Mouse (Mus musculus): Measurements from ENCODE around the gene Tfdp1. TPM values are rescaled to one million over a fixed set of nuclear protein-coding genes. Genes with fewer than 3 reads are reported as not detected.

Tfdp1 gene
- polyA plus RNA-seq, 1 experiment from 2014 or later = 104 TPM

GRCm38 (mm10) chr8:13396725-13397124 is 58.2 kb downstream of the Tfdp1 start, which contains the start of gene Atp4b:
TSS of gene Atp4b (minus strand) at chr8:13396825.
- no peak for ATAC-seq (ENCODE audit: low read depth)
- Histone ChIP-seq H3K4me2 (no peak within 1 kb of the TSS), H3K36me3 (no peaks in the 10 kb centered on the region), H3K9ac (no peak within 1 kb of the TSS), H3K4me1 (replicated peaks) (no peaks in the 10 kb centered on the region), H3K9me3 (no peaks in the 10 kb centered on the region), H3K4me3 (no peak within 1 kb of the TSS), H3K27ac (replicated peaks) (no peak within 1 kb of the TSS), H3K27me3 (no peaks in the 10 kb centered on the region)
- WGBS = 85% methylated on average over 5 of the region's 5 CpGs

DNA sequence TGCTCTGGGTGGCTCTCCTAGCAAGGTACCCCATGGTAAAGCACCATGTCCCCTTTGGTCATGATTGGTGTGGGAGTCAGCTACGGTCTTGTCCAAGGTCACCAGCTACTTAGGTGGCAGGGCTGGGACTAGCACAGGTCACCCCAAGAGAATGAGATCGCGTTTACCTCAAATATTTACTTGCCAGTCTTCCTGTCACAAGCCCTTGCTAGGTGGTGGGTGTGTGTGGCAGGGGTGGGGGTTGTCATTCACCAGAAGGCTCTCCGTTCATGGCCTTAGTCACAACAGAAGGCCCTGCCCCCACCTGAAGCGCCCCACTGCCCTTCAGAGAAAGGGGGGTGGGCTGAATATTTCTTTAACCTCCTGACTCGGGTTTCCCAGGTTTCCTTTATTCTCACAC is 65.0 kb downstream of the Tfdp1 start:
- Histone ChIP-seq H3K9ac (no peak overlapping the region), H3K27me3 (no peaks in the 10 kb centered on the region), H3K4me2 (no peak overlapping the region), H3K4me1 (replicated peaks) (no peaks in the 10 kb centered on the region), H3K9me3 (no peaks in the 10 kb centered on the region), H3K36me3 (no peaks in the 10 kb centered on the region), H3K27ac (replicated peaks) (no peak overlapping the region), H3K4me3 (no peak overlapping the region)
- no peak for ATAC-seq (ENCODE audit: low read depth)
- WGBS = 77% methylated on average over 6 of the region's 6 CpGs

- Histone ChIP-seq H3K9me3 (no peaks in the 10 kb centered on the region), H3K4me1 (replicated peaks) (no peaks in the 10 kb centered on the region), H3K9ac (no peak within 1 kb of the TSS), H3K36me3 (no peaks in the 10 kb centered on the region), H3K27me3 (no peaks in the 10 kb centered on the region), H3K4me2 (no peak within 1 kb of the TSS), H3K4me3 (no peak within 1 kb of the TSS), H3K27ac (replicated peaks) (no peak within 1 kb of the TSS)
- WGBS = 83% methylated on average over 5 of the region's 5 CpGs
- ATAC-seq (ENCODE audit: low read depth) = no peak
Measured at GRCm38 (mm10) chr8:13404666-13405131, 66.1 kb downstream of the Tfdp1 start, which contains the start of gene Grk1. TSS of gene Grk1 (plus strand) at chr8:13405081.

DNA sequence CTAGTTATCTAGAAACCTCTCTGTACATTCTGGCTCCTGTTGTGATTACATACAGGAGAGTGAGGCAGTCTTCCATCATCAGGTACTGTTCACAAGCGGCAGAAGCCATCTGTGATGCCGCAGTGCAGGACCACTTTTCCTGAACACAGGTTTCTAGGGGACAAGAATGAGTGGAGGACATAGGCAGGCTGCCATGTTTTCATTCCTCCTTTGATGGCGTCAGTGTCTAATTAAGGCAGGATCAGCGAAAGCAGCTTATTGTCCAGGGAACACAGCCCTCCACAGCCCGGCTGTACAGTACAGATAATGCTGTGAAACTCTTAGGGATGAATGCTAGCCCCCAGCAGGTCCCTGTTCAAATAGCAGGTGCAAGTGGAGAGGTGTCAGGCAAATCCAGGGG is 67.5 kb downstream of the Tfdp1 start:
- H3K9ac ChIP-seq = no peak overlapping the region
- no peaks in the 10 kb centered on the region for H3K27me3 ChIP-seq
- H3K27ac ChIP-seq (replicated peaks) = no peak overlapping the region
- H3K4me1 ChIP-seq (replicated peaks) = no peaks in the 10 kb centered on the region
- ATAC-seq (ENCODE audit: low read depth) = no peak
- no peaks in the 10 kb centered on the region for H3K36me3 ChIP-seq
- no peak overlapping the region for H3K4me3 ChIP-seq
- WGBS = 75% methylated on average over 5 of the region's 5 CpGs
- no peak overlapping the region for H3K4me2 ChIP-seq
- no peaks in the 10 kb centered on the region for H3K9me3 ChIP-seq

- no peaks in the 10 kb centered on the region for H3K4me1 ChIP-seq (replicated peaks)
- no peak overlapping the region for H3K9ac ChIP-seq
- no peaks in the 10 kb centered on the region for H3K9me3 ChIP-seq
- peak; percentile 45; the same call in 1 of the 2 replicates for ATAC-seq (ENCODE audit: low read depth)
- no peak overlapping the region for H3K27ac ChIP-seq (replicated peaks)
- H3K4me2 ChIP-seq = no peak overlapping the region
- no peaks in the 10 kb centered on the region for H3K27me3 ChIP-seq
- WGBS = 26% methylated on average over 6 of the region's 6 CpGs
- H3K36me3 ChIP-seq = no peaks in the 10 kb centered on the region
- no peak overlapping the region for H3K4me3 ChIP-seq
Measured at GRCm38 (mm10) chr8:13411597-13411996, 73.0 kb downstream of the Tfdp1 start.

DNA sequence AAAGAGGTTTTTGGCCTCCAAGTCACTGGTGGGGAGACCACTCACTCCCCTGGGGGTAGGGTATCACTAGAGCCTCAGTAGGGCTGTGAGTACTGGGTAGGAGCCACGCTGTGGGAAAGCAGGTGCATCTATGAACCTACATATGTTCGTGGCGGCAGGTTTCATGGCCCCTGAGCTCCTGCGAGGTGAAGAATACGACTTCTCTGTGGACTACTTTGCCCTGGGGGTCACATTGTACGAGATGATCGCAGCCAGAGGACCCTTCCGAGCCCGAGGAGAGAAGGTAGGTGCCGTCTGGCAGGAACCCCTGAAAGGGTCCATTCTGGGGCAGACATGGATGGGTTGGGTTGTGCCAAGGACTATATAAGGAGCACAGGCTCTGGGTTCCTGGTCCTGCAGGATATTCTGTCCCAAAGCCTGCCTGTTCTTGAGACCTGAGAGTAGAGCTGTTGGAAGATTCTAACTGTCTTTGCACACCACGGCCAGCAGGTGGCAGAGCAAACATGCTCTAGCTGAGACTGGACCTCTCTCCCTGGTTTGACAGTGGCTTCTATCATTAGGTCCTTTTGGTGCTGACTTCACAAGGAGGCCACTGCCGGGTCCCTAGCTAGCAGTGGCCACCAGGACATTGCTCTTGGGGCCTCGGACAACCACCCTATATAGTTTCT is 74.5 kb downstream of the Tfdp1 start:
- WGBS = 64% methylated on average over 13 of the region's 13 CpGs
- Histone ChIP-seq H3K9ac (no peak overlapping the region), H3K36me3 (no peaks in the 10 kb centered on the region), H3K4me2 (no peak overlapping the region), H3K27ac (replicated peaks) (no peak overlapping the region), H3K27me3 (no peaks in the 10 kb centered on the region), H3K4me3 (no peak overlapping the region), H3K4me1 (replicated peaks) (no peaks in the 10 kb centered on the region), H3K9me3 (no peaks in the 10 kb centered on the region)
- 0 out of 2 replicates have a peak, but pooled peaks have one; percentile 23 for ATAC-seq (ENCODE audit: low read depth)

DNA sequence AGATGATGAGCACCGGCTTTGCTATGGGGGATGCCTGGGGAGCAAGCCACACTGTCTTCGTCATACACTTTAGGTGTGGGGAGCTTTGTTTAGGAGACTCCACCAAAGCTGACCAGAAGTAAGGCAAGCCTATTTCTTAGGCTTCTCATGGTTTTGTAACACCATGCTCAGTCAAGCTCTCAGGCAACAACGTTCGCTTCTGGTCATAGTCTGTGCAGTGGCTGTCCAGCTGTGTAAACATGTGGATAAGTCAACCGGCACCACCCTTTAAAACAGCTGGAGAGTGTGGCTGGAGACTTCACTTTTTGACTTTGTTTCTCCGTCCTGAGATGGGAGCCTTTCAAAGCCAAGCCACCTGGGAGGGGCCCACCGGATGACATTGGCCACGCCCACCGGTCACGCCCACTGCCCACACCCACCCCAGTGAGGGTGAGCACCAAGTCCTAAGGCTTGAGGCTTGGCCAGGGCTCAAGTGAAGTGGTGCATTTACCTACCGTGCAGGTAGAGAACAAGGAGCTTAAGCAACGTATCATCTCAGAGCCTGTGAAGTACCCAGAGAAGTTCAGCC is 75.4 kb downstream of the Tfdp1 start:
- Histone ChIP-seq H3K9me3 (no peaks in the 10 kb centered on the region), H3K27ac (replicated peaks) (no peak overlapping the region), H3K36me3 (no peaks in the 10 kb centered on the region), H3K4me1 (replicated peaks) (no peaks in the 10 kb centered on the region), H3K4me3 (no peak overlapping the region), H3K4me2 (no peak overlapping the region), H3K27me3 (no peaks in the 10 kb centered on the region), H3K9ac (no peak overlapping the region)
- ATAC-seq (ENCODE audit: low read depth) = no peak
- WGBS = 61% methylated on average over 12 of the region's 12 CpGs

DNA sequence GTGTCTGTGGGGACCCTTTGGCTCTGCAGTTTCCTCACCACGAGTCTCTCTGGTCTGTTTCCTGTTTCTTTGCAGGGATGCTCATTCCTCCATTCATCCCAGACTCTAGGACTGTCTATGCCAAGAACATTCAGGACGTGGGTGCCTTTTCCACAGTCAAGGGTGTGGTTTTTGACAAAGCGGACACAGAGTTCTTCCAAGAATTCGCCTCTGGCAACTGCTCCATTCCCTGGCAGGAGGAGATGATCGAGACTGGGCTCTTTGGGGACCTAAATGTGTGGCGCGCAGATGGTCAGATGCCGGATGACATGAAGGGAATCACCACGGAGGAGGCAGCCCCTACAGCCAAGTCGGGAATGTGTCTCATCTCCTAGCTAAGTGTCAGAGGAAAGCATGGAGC is 77.3 kb downstream of the Tfdp1 start:
- no peaks in the 10 kb centered on the region for H3K9me3 ChIP-seq
- no peak overlapping the region for H3K4me2 ChIP-seq
- H3K27me3 ChIP-seq = no peaks in the 10 kb centered on the region
- no peak overlapping the region for H3K4me3 ChIP-seq
- no peaks in the 10 kb centered on the region for H3K36me3 ChIP-seq
- no peak for ATAC-seq (ENCODE audit: low read depth)
- H3K4me1 ChIP-seq (replicated peaks) = no peaks in the 10 kb centered on the region
- no peak overlapping the region for H3K9ac ChIP-seq
- 76% methylated on average over 10 of the region's 10 CpGs for WGBS
- H3K27ac ChIP-seq (replicated peaks) = no peak overlapping the region

DNA sequence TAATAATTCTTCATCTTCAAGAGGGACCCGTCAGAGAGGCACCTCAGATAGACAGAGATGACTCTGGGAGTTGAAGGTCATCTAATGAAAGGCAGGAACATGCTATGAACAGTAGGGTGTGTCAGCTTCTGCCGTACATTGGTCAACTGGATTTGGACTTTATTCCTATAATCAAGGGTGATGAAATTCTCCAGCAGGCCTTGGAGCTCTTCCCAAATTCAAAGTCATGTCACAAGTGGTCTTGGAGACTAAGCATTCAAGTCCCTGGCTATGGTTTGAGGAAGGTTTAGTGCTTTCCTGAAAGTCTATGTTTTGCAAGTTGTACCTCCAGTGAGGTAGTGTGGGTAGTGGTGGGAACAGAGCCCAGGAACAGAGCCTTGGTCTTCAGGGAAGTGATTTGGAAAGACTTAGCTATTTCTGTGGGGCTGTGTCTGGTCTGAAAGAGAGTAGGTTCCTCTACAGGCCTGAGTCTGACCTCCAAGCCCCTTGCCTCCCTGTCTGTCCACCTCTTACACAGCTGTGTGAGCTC is 80.6 kb downstream of the Tfdp1 start:
- no peaks in the 10 kb centered on the region for H3K27me3 ChIP-seq
- no peaks in the 10 kb centered on the region for H3K36me3 ChIP-seq
- H3K4me1 ChIP-seq (replicated peaks) = no peaks in the 10 kb centered on the region
- WGBS = 77% methylated on average over 2 of the region's 2 CpGs
- ATAC-seq (ENCODE audit: low read depth) = no peak
- H3K4me2 ChIP-seq = no peak overlapping the region
- H3K9ac ChIP-seq = no peak overlapping the region
- H3K9me3 ChIP-seq = no peaks in the 10 kb centered on the region
- H3K4me3 ChIP-seq = no peak overlapping the region
- no peak overlapping the region for H3K27ac ChIP-seq (replicated peaks)

DNA sequence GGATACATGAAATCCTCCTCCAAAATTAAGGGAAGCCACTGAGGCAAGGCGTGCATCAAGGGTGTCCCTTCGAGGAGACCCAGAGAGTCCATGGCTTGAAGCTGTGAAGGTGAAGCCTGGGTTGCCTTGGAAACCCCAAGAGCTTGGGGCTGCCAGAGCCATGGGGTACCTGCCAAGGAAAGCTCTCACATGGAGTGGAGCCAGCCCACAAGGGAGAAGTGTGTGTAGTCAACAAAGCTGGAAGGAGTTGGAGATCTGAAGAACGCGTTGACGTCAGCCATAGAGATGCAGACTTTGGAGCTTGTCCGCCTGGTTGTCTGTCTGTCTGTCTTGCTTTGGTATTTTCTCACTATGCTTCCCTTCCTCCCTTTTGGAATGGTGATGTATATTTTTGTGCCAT is 82.4 kb downstream of the Tfdp1 start:
- no peak for ATAC-seq (ENCODE audit: low read depth)
- H3K27ac ChIP-seq (replicated peaks) = no peak overlapping the region
- H3K4me2 ChIP-seq = no peak overlapping the region
- H3K27me3 ChIP-seq = no peaks in the 10 kb centered on the region
- WGBS = 91% methylated on average over 6 of the region's 6 CpGs
- H3K4me1 ChIP-seq (replicated peaks) = no peaks in the 10 kb centered on the region
- no peak overlapping the region for H3K9ac ChIP-seq
- no peaks in the 10 kb centered on the region for H3K36me3 ChIP-seq
- no peaks in the 10 kb centered on the region for H3K9me3 ChIP-seq
- H3K4me3 ChIP-seq = no peak overlapping the region

DNA sequence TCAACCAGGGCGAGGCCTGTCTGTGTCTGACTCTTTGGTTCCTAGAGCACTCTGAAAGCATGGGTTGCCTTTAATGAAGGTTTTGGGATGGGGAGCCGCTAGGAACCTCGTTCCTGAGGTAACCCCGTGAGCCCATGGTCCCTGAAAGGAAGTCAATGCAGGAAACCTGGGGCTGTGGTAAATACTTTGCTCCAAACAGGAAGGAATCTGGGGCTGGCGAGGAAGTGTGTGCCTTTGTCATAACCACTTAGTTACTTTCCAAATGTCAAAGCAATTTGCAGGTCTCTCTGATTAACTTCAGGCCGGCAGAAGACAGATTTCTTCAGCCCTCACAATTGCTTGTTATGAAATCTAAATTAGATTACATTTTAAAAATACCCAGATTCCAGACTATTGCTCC is 88.8 kb downstream of the Tfdp1 start:
- no peak for ATAC-seq (ENCODE audit: low read depth)
- no peak overlapping the region for H3K27ac ChIP-seq (replicated peaks)
- H3K4me3 ChIP-seq = no peak overlapping the region
- no peaks in the 10 kb centered on the region for H3K36me3 ChIP-seq
- no peaks in the 10 kb centered on the region for H3K4me1 ChIP-seq (replicated peaks)
- no peak overlapping the region for H3K4me2 ChIP-seq
- no peaks in the 10 kb centered on the region for H3K9me3 ChIP-seq
- H3K27me3 ChIP-seq = no peaks in the 10 kb centered on the region
- no peak overlapping the region for H3K9ac ChIP-seq
- WGBS = 83% methylated on average over 6 of the region's 6 CpGs

Measured in neural tube, embryonic 13.5 days (tissue).